Mouse (Mus musculus) testis, adult 2 months (tissue): ENCODE measurements around the gene Gtf3c4.

Experiments
- CTCF ChIP-seq: fragments of 200-500 bp; IDR thresholded peaks from 2 replicates; pipeline ENCODE4 v1.5.1; 2012; ENCODE audit warnings: low read depth, mild to moderate bottlenecking, inconsistent platforms, low read length, moderate library complexity; ENCODE audit not compliant: control insufficient read depth, insufficient read depth, insufficient replicate concordance
- POLR2A ChIP-seq: fragments of 200-500 bp; IDR thresholded peaks from 2 replicates; pipeline ENCODE4 v1.6.1; 2012; ENCODE audit warnings: low read depth, mild to moderate bottlenecking, inconsistent platforms, low read length, moderate library complexity; ENCODE audit not compliant: control insufficient read depth

DNA sequence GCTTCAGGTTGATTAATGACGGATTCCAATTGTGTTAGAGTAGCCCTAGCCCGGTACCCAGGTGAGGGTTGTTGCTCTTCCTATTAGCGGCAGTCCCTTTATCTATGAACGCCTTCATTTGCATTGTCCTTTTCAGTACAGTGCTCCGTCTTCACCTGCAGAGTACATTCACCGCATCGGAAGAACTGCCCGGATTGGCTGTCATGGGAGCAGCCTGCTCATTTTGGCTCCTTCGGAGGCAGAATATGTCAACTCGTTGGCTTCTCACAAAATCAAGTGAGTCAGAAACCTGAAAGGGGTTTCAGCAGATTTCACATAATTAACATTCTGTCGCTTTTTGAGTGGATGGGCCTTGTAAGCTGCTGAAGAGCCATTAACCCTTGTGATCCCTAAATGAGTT is 35.4 kb upstream of the Gtf3c4 start:
- TF ChIP-seq CTCF (no peak), POLR2A (no peak)
